Mouse (Mus musculus) brain, embryonic 14.5 days (tissue): ENCODE results near the gene Bach2.

Experiments used
- CTCF ChIP-seq: fragments of 200-500 bp; IDR thresholded peaks from 2 replicates; pipeline ENCODE4 v1.5.1; 2012; ENCODE audit warnings: inconsistent platforms, mild to moderate bottlenecking, moderate library complexity, borderline replicate concordance; ENCODE audit not compliant: insufficient read depth, insufficient read length; ENCODE audit errors: extremely low read depth
- POLR2A ChIP-seq: fragments of 200-500 bp; IDR thresholded peaks from 2 replicates; pipeline ENCODE4 v1.6.1; 2012; ENCODE audit warnings: mild to moderate bottlenecking, inconsistent platforms, borderline replicate concordance; ENCODE audit not compliant: poor library complexity, insufficient read depth, insufficient read length, severe bottlenecking; ENCODE audit errors: extremely low read depth

DNA sequence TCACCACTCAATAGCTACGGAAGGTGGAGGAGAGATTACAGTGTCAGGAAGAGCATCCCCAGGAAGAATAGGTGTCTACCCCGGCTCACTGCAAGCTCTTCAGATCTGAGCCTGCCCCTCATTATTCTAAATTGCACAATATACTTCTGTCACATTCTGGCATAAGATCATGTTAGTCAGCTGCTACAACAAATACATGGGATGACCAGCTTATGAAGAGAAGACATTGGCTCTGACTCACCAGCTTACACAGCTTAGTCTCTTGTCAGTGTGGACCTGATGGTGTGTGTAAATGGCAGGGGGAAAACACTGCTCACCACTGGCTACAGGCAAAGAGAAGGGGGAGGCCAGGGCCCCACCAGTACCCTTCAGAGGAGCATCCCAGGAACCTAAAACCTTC is 127.6 kb downstream of the Bach2 start:
- TF ChIP-seq POLR2A, result no peak
- no peak for TF ChIP-seq CTCF
